Mouse (Mus musculus): ENCODE measurements at regions not wholly inside any gene's neighbourhood (a gene's known extent, or its start where the extent isn't known, plus 50 kb on each side); places are given as distances from the start of the nearest gene placed in this dataset.

- DNase-seq: no peak
Measured at GRCm38 (mm10) chr10:83964838-83965237, 242.2 kb downstream of the 1500009L16Rik start.

- no peak for DNase-seq
Measured at GRCm38 (mm10) chr10:83970501-83970900, 247.8 kb downstream of the 1500009L16Rik start.

GRCm38 (mm10) chr10:83974548-83974947, 251.9 kb downstream of the 1500009L16Rik start:
- DNase-seq: no peak

GRCm38 (mm10) chr10:83976548-83976947, 253.9 kb downstream of the 1500009L16Rik start:
- DNase-seq: no peak

- DNase-seq: no peak
Measured at GRCm38 (mm10) chr10:83979930-83980329, 257.3 kb downstream of the 1500009L16Rik start.

GRCm38 (mm10) chr10:83984697-83985415, 262.2 kb downstream of the 1500009L16Rik start:
- no peak for DNase-seq

GRCm38 (mm10) chr10:83992577-83993305, 270.1 kb downstream of the 1500009L16Rik start:
- no peak for DNase-seq

GRCm38 (mm10) chr10:83995026-83995600, 272.4 kb downstream of the 1500009L16Rik start:
- DNase-seq: no peak

- DNase-seq: peak; percentile 33
Measured at GRCm38 (mm10) chr10:83995913-83996312, 273.2 kb downstream of the 1500009L16Rik start.

GRCm38 (mm10) chr10:83996489-83996888, 273.8 kb downstream of the 1500009L16Rik start:
- no peak for DNase-seq

GRCm38 (mm10) chr10:84000436-84001208, 278.0 kb downstream of the 1500009L16Rik start:
- DNase-seq: no peak

- no peak for DNase-seq
Measured at GRCm38 (mm10) chr10:84002744-84003143, 280.1 kb downstream of the 1500009L16Rik start.

GRCm38 (mm10) chr10:84003601-84004149, 281.0 kb downstream of the 1500009L16Rik start:
- DNase-seq: no peak

- no peak for DNase-seq
Measured at GRCm38 (mm10) chr10:84008923-84009322, 286.3 kb downstream of the 1500009L16Rik start.

- peak; percentile 50 for DNase-seq
Measured at GRCm38 (mm10) chr10:84019381-84019780, 296.7 kb downstream of the 1500009L16Rik start.

- peak; percentile 40 for DNase-seq
Measured at GRCm38 (mm10) chr10:84020023-84020620, 297.5 kb downstream of the 1500009L16Rik start.

- DNase-seq: no peak
Measured at GRCm38 (mm10) chr10:84021167-84022120, 298.8 kb downstream of the 1500009L16Rik start.

GRCm38 (mm10) chr10:84024294-84024693, 301.6 kb downstream of the 1500009L16Rik start:
- DNase-seq: no peak

GRCm38 (mm10) chr10:84024901-84025300, 302.2 kb downstream of the 1500009L16Rik start:
- no peak for DNase-seq

GRCm38 (mm10) chr10:84026798-84027197, 304.1 kb downstream of the 1500009L16Rik start:
- DNase-seq: no peak

Data from liver (tissue).